Mouse (Mus musculus) midbrain, embryonic 15.5 days (tissue): ENCODE results near the gene Ccdc24. TPM values are rescaled to one million over a fixed set of nuclear protein-coding genes. Genes with fewer than 3 reads are reported as not detected.

Source experiments
- ATAC-seq: fragments of 200-750 bp; cut with Nextera tagmentation; replicated peaks from 2 replicates; pipeline ENCODE4 v1.8.0; 2017; ENCODE audit warnings: moderate TSS enrichment
- H3K27ac ChIP-seq: fragments of 300-500 bp; sonication (generic); 2 replicates; pipeline ENCODE4 v1.5.1; 2015; ENCODE audit warnings: mild to moderate bottlenecking, inconsistent platforms
- H3K27me3 ChIP-seq: fragments of 300-500 bp; sonication (generic); replicated peaks from 2 replicates; pipeline ENCODE4 v1.6.1; 2015; ENCODE audit warnings: inconsistent platforms
- H3K36me3 ChIP-seq: fragments of 300-500 bp; sonication (generic); replicated peaks from 2 replicates; pipeline ENCODE4 v1.6.1; 2015; ENCODE audit warnings: inconsistent platforms
- H3K4me1 ChIP-seq: fragments of 300-500 bp; sonication (generic); 2 replicates; pipeline ENCODE4 v1.6.1; 2015; ENCODE audit warnings: inconsistent platforms
- H3K4me2 ChIP-seq: fragments of 300-500 bp; sonication (generic); 2 replicates; pipeline ENCODE4 v1.6.1; 2015; ENCODE audit warnings: inconsistent platforms, mild to moderate bottlenecking, moderate library complexity
- H3K4me3 ChIP-seq: fragments of 300-500 bp; sonication (generic); 2 replicates; pipeline ENCODE4 v1.5.1; 2015; ENCODE audit warnings: mild to moderate bottlenecking, inconsistent platforms
- H3K9ac ChIP-seq: fragments of 300-500 bp; sonication (generic); 2 replicates; pipeline ENCODE4 v1.6.1; 2015; ENCODE audit warnings: mild to moderate bottlenecking, inconsistent platforms
- H3K9me3 ChIP-seq: fragments of 300-500 bp; sonication (generic); 2 replicates; pipeline ENCODE4 v1.6.1; 2016; ENCODE audit warnings: inconsistent platforms
- WGBS: fragments of 180-500 bp; shearing (Covaris S2); methylation state at CpG from one replicate; pipeline ENCODE4 v1.1.7; 2015; ENCODE audit warnings: mixed read lengths; 5-methylcytosine and 5-hydroxymethylcytosine counted together
- polyA plus RNA-seq: library from polyadenylated mRNA; unstranded; fragments of >200 nt; fragmentation: Nextera tagmentation; extraction: Ambion mirVana; gene quantifications from 2 replicates; pipeline ENCODE4 v1.2.1, GENCODE M21; 2015

Ccdc24 gene
- polyA plus RNA-seq, 1 experiment from 2014 or later: 3.2 TPM

DNA sequence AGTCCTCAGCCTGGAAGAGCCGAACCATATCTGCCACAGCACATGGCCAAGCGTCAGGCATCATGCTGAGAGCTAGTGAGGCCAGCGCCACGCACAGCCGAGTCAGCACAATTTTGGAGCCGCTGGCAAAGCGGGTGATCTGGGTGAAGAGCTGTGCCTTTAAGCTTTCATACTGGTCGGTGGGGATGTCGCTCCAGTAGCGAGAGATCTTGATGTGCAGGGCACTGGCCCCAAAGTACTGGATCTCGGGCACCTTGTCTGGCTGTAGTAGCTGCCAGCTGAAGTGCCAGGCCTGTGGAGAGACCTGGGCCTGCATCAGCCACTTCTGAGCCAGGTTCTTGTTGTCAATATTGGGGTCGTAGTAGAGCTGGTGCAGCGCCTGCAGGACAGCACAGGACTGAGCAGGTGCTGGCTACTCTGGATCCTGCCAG is 39.8 kb upstream of the Ccdc24 start:
- H3K9me3 ChIP-seq: no peaks in the 10 kb centered on the region
- H3K27ac ChIP-seq: no peak overlapping the region
- no peaks in the 10 kb centered on the region for H3K36me3 ChIP-seq
- H3K4me1 ChIP-seq: peaks cover 75% of the 10 kb centered on the region
- ATAC-seq: no peak
- H3K9ac ChIP-seq: no peak overlapping the region
- H3K4me2 ChIP-seq: no peak overlapping the region; the same call in 1 of the 2 replicates
- H3K4me3 ChIP-seq: no peak overlapping the region
- WGBS: 90% methylated on average over 13 of the region's 13 CpGs
- H3K27me3 ChIP-seq: no peaks in the 10 kb centered on the region

DNA sequence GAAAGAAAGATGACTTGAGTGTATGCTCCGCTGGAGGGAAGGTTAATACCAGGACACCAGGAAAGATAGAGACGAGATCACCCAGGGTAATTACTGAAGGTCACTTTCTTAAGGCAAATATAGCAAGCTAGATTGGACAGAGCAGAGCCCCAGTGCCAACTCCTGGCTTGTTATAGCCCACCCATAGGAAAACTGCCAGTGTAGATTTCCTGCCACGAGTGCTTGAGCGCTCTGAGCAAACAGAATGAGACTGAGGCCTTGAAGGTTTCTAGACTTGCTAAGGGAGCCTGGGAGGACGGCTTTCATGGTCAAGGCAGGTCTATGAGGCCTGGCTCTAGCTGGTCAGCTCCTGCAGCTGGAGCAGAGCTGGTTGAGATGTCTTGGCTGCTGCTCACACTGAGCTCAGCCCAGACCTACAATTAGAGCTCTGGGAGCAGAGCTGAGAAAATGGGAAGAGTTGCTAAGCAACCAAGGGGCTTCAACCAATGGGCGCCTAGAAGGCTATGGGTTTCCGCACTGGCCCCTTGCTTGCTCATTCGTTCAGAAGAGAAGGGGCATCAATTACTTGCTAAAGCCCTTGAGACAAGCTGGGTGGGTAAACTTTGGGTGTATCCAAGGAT is 36.6 kb upstream of the Ccdc24 start:
- H3K27ac ChIP-seq: peak overlapping the region; percentile 74
- no peaks in the 10 kb centered on the region for H3K27me3 ChIP-seq
- H3K9ac ChIP-seq: peak overlapping the region; percentile 13; the same call in 1 of the 2 replicates
- peaks cover 64% of the 10 kb centered on the region for H3K4me1 ChIP-seq
- WGBS: 50% methylated on average over 8 of the region's 8 CpGs
- peak; percentile 82 for ATAC-seq
- peak overlapping the region; percentile 47 for H3K4me2 ChIP-seq
- H3K36me3 ChIP-seq: peaks cover 15% of the 10 kb centered on the region
- H3K9me3 ChIP-seq: no peaks in the 10 kb centered on the region
- peak overlapping the region; percentile 16; the same call in 1 of the 2 replicates for H3K4me3 ChIP-seq

DNA sequence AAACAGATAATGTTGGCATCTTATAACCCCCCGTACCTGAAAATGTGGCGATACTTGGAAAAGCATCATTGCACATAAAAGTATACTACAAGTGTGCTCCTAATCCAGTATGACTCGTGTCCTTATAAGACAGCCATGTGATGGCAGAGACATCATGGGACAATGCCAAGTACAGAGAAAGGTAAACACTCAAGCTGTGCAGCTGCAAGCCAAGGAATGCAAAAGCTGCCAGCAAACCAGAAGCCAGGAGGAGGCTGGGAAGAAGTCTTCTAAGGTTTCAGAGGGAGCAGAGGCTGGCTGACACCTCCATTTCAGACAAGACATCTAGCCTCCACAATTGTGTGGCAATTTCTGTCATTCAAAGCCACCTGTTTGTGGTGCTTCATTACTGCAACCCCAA is 33.8 kb upstream of the Ccdc24 start:
- Histone ChIP-seq H3K4me1 (peaks cover 37% of the 10 kb centered on the region), H3K27me3 (no peaks in the 10 kb centered on the region), H3K4me3 (no peak overlapping the region), H3K9me3 (no peaks in the 10 kb centered on the region), H3K27ac (no peak overlapping the region), H3K36me3 (peaks cover 41% of the 10 kb centered on the region), H3K9ac (no peak overlapping the region), H3K4me2 (no peak overlapping the region)
- no peak for ATAC-seq
- 85% methylated on average over 3 of the region's 3 CpGs for WGBS

DNA sequence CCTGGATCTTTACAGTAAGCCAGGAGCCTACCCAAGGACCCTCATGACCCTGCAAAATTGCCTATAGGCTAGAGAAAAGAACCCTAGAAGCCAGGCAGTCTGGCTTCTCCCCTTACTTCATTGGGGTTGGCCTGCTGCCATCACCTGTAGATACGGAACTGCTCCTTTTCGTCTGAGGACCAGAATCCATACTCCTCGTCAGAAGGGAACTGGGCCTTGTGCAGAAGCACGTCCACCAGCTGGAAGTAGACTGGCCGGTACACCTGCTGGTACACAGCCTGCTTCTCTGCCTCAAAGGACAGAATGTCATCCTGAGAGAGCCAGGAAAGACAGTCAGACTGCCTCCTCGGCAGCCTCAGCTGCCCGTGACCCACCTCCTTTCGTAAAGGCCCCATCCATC is 32.4 kb upstream of the Ccdc24 start:
- 93% methylated on average over 8 of the region's 8 CpGs for WGBS
- H3K4me1 ChIP-seq: peaks cover 23% of the 10 kb centered on the region
- no peak overlapping the region for H3K4me2 ChIP-seq
- no peak overlapping the region for H3K27ac ChIP-seq
- H3K9ac ChIP-seq: no peak overlapping the region
- H3K27me3 ChIP-seq: no peaks in the 10 kb centered on the region
- H3K4me3 ChIP-seq: no peak overlapping the region
- H3K36me3 ChIP-seq: peaks cover 54% of the 10 kb centered on the region
- no peaks in the 10 kb centered on the region for H3K9me3 ChIP-seq
- no peak for ATAC-seq

DNA sequence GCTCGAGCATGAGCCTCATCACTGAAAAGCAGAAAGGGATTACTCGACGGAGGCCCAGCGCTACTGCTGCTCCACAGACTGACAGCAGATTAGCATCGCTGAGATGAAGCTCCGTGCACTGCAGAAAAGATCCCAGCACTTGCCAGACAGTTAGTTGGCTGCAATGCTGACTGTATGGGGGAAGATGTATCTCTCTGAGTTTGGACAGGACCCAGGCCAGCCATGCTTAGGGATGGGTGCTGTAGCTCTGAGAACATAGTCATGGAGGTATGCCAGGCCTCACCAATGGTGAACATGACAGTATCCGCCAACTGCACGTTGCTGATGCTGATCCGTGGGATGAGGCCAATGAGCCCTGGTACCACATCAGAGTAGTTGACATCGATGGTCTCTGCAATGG is 31.7 kb upstream of the Ccdc24 start:
- Histone ChIP-seq H3K36me3 (peaks cover 59% of the 10 kb centered on the region), H3K27ac (no peak overlapping the region), H3K9me3 (no peaks in the 10 kb centered on the region), H3K9ac (no peak overlapping the region), H3K4me1 (peaks cover 16% of the 10 kb centered on the region), H3K4me3 (no peak overlapping the region), H3K4me2 (no peak overlapping the region), H3K27me3 (no peaks in the 10 kb centered on the region)
- 82% methylated on average over 10 of the region's 10 CpGs for WGBS
- ATAC-seq: no peak

DNA sequence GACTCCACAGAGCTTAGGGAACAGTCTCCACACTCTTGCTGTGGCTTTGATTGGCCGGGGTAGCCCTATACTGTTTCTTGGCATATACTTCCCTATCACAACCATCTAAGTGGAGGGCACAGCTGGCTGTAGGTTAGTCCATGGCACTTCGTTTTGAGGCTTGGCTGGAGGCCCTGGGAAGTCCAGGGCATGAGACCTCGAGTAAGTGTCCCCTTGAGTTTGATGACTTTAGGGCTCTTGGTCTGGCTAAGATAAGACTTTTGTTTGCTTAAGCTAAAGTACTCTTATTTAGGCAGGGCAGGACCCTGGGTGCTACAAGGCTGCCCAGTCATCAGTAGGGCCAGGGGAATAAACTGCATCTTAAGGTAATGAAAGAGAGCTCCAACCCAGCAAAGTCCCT is 25.8 kb upstream of the Ccdc24 start:
- peaks cover 88% of the 10 kb centered on the region for H3K36me3 ChIP-seq
- no peak overlapping the region for H3K4me3 ChIP-seq
- H3K9me3 ChIP-seq: no peaks in the 10 kb centered on the region
- no peaks in the 10 kb centered on the region for H3K27me3 ChIP-seq
- 91% methylated on average over 3 of the region's 3 CpGs for WGBS
- no peak for ATAC-seq
- no peaks in the 10 kb centered on the region for H3K4me1 ChIP-seq
- H3K27ac ChIP-seq: no peak overlapping the region
- H3K9ac ChIP-seq: no peak overlapping the region
- no peak overlapping the region for H3K4me2 ChIP-seq

DNA sequence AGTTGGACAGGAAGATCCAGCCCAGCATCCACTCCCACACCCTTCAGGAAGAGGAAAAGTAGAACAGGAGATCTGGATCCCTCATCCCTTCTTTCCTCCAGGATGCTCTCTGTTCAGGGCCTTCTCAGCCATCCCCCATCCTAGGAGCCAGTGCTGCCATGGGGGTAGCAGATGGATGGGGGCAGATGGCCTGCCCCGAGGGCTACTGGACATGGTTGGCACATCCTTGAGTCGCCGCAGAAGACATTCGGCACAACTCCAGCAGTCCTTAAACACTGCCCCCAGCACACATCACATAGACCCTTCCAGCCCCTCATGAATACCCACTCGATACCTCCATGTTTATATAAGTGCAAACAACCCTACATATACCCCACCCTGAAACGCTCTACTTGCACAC is 23.7 kb upstream of the Ccdc24 start:
- whole genome bisulfite sequencing: 94% methylated on average over 6 of the region's 6 CpGs
- Histone ChIP-seq H3K36me3 (peaks cover 69% of the 10 kb centered on the region), H3K4me3 (no peak overlapping the region), H3K27ac (no peak overlapping the region), H3K4me1 (peaks cover 9% of the 10 kb centered on the region), H3K4me2 (no peak overlapping the region), H3K9me3 (no peaks in the 10 kb centered on the region), H3K9ac (no peak overlapping the region), H3K27me3 (no peaks in the 10 kb centered on the region)
- ATAC-seq: no peak

DNA sequence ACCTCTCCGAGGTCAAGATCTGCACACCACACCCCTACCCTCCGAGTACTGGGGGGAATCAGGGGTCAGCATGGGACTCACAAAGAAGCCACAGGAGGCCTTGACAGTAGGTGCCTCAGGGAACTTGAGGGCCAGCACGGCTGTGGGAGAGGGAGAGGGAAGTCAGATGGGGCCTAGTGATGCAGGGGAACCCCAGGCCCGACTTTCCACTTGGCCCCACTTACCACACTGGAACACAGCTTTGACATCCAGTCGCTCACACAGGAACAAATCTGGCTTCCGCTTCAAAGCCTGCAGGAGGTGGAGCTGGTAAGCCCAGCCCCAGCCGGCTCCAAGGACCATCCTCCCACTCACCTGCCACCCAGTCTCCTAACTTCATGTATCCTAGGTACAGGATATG is 23.0 kb upstream of the Ccdc24 start:
- WGBS: 86% methylated on average over 7 of the region's 7 CpGs
- Histone ChIP-seq H3K4me3 (no peak overlapping the region), H3K27me3 (no peaks in the 10 kb centered on the region), H3K4me1 (peaks cover 15% of the 10 kb centered on the region), H3K9ac (no peak overlapping the region), H3K36me3 (peaks cover 63% of the 10 kb centered on the region), H3K4me2 (no peak overlapping the region), H3K9me3 (no peaks in the 10 kb centered on the region), H3K27ac (no peak overlapping the region)
- no peak for ATAC-seq

DNA sequence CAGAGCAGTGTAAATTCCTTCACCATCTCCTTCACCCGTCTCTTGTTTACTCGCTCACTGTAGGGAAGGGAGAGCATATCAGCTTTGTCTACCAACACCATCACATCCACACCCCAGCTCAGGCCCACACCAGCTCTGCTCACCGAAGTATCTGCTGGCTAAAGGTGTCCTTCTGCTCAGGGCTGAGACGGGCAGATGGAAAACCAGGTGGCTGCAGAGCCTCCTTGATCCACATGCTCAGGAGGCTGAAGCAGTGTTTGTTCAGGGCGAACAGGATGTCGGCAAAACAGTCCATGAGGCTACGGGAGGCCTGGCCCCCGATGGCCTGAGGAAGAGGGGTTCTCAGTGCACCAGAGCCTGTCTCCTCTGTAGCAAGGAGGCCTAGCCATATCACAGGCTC is 22.2 kb upstream of the Ccdc24 start:
- H3K27me3 ChIP-seq: no peaks in the 10 kb centered on the region
- no peak for ATAC-seq
- no peaks in the 10 kb centered on the region for H3K9me3 ChIP-seq
- H3K4me1 ChIP-seq: peaks cover 15% of the 10 kb centered on the region
- 84% methylated on average over 8 of the region's 8 CpGs for WGBS
- no peak overlapping the region for H3K27ac ChIP-seq
- H3K4me2 ChIP-seq: no peak overlapping the region
- H3K36me3 ChIP-seq: peaks cover 56% of the 10 kb centered on the region
- no peak overlapping the region for H3K4me3 ChIP-seq
- H3K9ac ChIP-seq: no peak overlapping the region

DNA sequence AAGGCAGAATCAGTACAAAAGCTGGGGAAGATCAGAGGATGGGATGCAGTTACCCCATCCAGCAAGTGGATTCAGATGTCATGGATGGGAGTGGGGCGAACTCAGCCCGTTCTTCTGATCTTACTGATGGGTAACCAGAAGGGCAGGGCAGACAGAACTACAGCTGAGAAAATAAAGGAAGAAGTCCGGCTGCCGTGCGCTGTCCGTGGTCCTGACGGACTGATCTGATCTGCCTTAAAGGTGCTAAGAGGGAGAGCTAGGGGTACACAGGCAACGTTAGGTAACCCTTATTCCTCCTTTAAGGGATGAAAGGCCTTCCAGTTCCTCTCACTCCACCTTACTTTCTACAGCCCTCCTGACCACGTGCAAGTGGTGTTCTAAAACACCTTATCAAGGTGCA is 21.0 kb upstream of the Ccdc24 start:
- peaks cover 15% of the 10 kb centered on the region for H3K4me1 ChIP-seq
- WGBS: 31% methylated on average over 9 of the region's 9 CpGs
- no peak overlapping the region for H3K4me3 ChIP-seq
- no peak overlapping the region for H3K27ac ChIP-seq
- H3K4me2 ChIP-seq: no peak overlapping the region
- peaks cover 45% of the 10 kb centered on the region for H3K36me3 ChIP-seq
- H3K9me3 ChIP-seq: no peaks in the 10 kb centered on the region
- ATAC-seq: no peak
- H3K9ac ChIP-seq: no peak overlapping the region
- no peaks in the 10 kb centered on the region for H3K27me3 ChIP-seq

DNA sequence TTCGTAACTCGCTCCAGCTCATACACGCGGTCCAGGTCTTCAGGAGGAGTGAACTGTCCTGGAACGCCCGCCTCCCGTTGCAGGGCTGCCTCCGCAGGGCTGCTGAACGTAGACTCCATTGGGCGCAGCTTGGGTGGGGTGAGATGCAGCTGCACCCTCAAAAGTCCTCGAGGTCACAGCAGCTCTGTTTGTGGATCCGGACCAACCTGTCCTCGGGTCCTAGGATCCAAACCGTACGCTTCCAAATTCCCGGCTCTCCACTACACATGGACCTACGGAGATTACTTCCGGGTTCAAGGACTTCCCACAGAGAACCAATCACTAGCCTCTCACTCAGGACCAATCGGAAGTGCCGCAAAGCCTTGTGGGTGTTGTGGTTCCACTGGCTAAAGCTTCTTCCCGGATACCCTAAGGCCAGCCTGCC is 19.4 kb upstream of the Ccdc24 start, which contains the start of gene Dph2:
Dph2 (minus strand) TSS at position 295 of the 424 bp plus-strand sequence.
- peak; percentile 89 for ATAC-seq
- Histone ChIP-seq H3K27ac (no peak within 1 kb of the TSS), H3K4me2 (peak within 1 kb of the TSS; percentile 92), H3K36me3 (peaks cover 29% of the 10 kb centered on the region; the same call in 1 of the 2 replicates), H3K4me3 (peak within 1 kb of the TSS; percentile 74), H3K9me3 (no peaks in the 10 kb centered on the region), H3K4me1 (peaks cover 19% of the 10 kb centered on the region), H3K27me3 (no peaks in the 10 kb centered on the region), H3K9ac (peak within 1 kb of the TSS; percentile 41)
- WGBS: under 1% methylated on average over 21 of the region's 21 CpGs

DNA sequence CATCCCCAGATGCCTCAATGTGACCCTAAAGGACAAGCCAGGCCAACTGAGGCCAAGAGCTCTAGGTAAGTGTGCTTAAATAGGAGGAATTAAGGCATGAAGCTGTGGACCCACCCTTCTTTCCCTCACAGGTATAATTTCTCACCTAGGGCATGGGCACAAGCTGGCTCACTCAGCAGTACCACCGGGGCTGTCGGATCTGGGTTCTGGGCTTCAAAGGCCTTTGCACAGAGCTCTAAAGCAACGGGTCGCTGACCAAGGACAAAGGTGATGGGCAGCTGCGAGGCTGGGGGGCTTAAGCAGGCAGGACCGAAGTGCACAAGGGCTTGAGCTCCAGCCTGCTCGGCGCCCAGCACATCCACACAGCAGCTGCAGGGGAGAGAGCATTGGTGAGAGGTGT is 18.4 kb upstream of the Ccdc24 start:
- Histone ChIP-seq H3K9ac (no peak overlapping the region), H3K4me3 (0 out of 2 replicates have a peak overlapping the region, but pooled peaks have one; percentile 74), H3K4me2 (peak overlapping the region; percentile 92), H3K27ac (no peak overlapping the region), H3K27me3 (no peaks in the 10 kb centered on the region), H3K9me3 (no peaks in the 10 kb centered on the region), H3K4me1 (peaks cover 28% of the 10 kb centered on the region), H3K36me3 (peaks cover 21% of the 10 kb centered on the region; the same call in 1 of the 2 replicates)
- ATAC-seq: no peak
- 44% methylated on average over 8 of the region's 8 CpGs for WGBS

DNA sequence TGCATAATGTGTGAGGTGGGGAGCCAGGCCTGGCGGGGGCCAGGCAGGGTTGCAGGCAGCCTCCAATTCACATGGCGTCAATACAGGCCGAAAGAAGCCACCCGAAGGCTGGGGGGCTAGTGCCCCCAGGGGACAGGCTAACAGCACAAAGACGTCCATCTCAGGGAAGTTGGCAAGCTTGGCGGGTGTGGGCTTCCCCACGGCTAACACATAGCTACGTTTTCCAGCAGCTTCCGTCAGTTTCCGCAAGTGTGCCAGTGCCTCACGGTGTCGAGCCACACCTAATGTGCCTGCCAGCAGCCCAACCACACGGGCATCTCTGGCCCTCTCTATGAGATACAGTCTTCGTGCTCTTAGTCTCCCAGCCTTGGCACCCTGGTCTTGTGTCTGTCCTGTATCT is 17.7 kb upstream of the Ccdc24 start:
- 92% methylated on average over 14 of the region's 14 CpGs for WGBS
- Histone ChIP-seq H3K36me3 (peaks cover 13% of the 10 kb centered on the region; the same call in 1 of the 2 replicates), H3K9me3 (no peaks in the 10 kb centered on the region), H3K4me3 (no peak overlapping the region), H3K27ac (no peak overlapping the region), H3K27me3 (no peaks in the 10 kb centered on the region), H3K4me2 (no peak overlapping the region), H3K4me1 (peaks cover 34% of the 10 kb centered on the region), H3K9ac (no peak overlapping the region)
- no peak for ATAC-seq
